Mouse (Mus musculus) bone marrow macrophage, adult 2 months (primary cell): ENCODE results near the gene Tmem243.

ENCODE experiments used
- CTCF ChIP-seq: IDR thresholded peaks from 2 replicates; pipeline ENCODE4 v1.5.1; 2012; ENCODE audit warnings: low read depth, mild to moderate bottlenecking, low read length, moderate library complexity
- POLR2A ChIP-seq: IDR thresholded peaks from 2 replicates; pipeline ENCODE4 v1.6.1; 2012; ENCODE audit warnings: mild to moderate bottlenecking, low read depth, low read length, borderline replicate concordance

GRCm38 (mm10) chr5:9060228-9060627 is 40.2 kb upstream of the Tmem243 start:
- TF ChIP-seq POLR2A (no peak), CTCF (no peak)
